Mouse (Mus musculus) spleen, embryonic (tissue): ENCODE measurements around the gene Rassf3.

ENCODE experiments used
- CTCF ChIA-PET: fragments of 350-600 bp; sonication (Branson Sonifier 250); formaldehyde crosslinking; loops from one replicate; lab custom pipeline; 2022; lab: Charles Lee

The Rassf3 gene

GRCm38 (mm10) chr10:121375649-121376493 is 100.3 kb downstream of the Rassf3 start:
- CTCF ChIA-PET = interaction anchor here (0.6 to 0.8 kb wide), 2 partner anchors 10 to 96 kb away, joined by 3 to 4 read pairs; no protein-coding TSS in a partner anchor

- CTCF ChIA-PET = no interaction called here
These were observed 101.2 kb downstream of the Rassf3 start for GRCm38 (mm10) chr10:121374693-121375620.

DNA sequence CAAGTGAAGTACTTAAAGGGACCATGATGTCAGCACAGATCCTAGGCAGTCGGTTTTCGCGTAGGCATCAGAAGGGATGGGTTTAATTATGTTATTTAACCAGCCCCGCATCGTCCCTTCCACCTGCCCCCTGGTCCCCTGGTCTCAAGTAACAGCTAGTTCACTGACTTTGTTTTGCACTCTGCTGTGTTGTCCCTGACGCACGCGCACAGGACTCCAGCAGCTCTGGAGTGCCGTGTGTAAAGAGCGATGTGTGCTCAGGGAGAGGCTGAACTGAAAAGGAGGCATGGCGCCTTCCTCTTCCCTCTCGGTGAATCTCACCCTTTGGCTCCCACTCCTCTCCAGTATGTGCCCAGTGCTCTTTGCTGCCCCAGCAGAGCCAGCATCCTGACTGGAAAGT is 102.1 kb downstream of the Rassf3 start:
- CTCF ChIA-PET = interaction anchor here (0.5 kb wide), 1 partner anchor 200 kb away, joined by 3 read pairs; no protein-coding TSS in a partner anchor

- CTCF ChIA-PET = no interaction called here
These were observed 105.4 kb downstream of the Rassf3 start for GRCm38 (mm10) chr10:121370777-121371176.

DNA sequence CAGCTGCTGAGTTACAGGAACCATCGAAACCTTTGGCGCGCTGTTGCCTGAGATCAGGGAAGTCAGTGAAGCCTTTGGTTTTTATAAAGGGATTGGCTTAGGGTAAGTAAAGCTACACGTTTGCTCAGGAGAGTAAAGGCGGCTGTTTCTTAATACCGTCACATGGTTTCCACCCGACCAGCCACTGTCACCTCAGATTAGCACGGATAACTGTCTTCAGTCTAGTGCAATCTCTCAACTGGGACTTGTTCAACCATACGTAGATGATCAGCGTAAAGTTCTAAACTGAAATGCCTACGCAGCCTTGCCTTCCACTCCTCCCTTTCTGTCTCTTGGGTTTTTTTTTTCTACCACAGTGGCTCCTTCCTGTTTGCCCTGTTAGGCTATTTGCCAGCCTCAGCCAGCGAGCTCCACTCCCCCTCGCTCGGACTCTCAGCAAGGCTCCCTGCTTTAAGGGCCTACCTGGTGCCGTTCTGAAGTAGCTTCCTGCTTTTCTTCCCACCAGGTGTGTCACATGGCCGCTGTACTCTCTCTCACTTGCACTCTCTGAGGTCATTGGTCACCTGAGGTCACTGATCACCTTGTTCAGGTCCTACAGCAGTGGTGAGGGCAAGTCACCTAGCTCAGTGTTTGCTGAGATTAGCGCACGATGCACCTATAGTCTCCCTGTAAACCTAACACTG is 107.2 kb downstream of the Rassf3 start:
- CTCF ChIA-PET = no interaction called here

DNA sequence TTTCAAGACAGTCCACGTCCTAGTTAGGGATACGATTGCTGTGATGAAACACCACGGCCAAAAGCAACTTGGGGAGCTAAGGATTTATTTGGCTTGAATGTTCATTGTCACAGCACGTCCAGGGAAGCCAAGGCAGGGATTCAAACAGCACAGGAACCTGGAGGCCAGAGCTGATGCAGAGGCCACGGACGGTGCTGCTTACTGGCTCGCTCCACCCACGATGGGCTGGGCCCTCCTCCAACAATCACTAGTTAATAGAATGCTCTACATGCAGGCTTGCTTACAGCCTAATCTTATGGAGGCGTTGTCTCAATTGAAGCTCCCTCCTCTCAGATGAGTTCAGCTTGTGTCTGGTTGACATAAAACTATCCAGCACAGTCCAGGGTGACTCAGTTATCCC is 108.4 kb downstream of the Rassf3 start:
- CTCF ChIA-PET = interaction anchor here (0.6 to 1.3 kb wide), 2 partner anchors 40 to 1382 kb away, joined by 4 to 5 read pairs; no protein-coding TSS in a partner anchor

DNA sequence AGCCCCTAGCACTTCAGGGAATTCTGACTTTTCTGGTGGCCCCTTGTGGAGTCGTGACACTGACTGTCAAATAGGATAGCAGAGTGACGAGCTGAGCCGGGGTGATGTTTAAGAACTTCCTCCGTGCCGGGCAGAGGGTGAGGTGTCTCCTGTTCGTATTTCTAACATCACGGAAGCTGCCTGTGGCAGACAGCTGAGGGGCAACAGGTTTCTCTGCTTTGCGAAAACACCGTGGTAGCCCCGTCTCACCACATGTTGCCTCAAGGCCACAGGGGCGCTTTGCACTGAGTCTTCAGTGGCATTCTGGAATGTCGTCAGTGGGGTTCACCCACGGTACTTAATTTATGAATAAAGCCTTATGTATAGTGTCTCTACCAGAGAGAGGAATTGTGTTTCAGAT is 108.9 kb downstream of the Rassf3 start:
- CTCF ChIA-PET = interaction anchor here (1.3 kb wide), 1 partner anchor 40 kb away, joined by 5 read pairs; no protein-coding TSS in a partner anchor

DNA sequence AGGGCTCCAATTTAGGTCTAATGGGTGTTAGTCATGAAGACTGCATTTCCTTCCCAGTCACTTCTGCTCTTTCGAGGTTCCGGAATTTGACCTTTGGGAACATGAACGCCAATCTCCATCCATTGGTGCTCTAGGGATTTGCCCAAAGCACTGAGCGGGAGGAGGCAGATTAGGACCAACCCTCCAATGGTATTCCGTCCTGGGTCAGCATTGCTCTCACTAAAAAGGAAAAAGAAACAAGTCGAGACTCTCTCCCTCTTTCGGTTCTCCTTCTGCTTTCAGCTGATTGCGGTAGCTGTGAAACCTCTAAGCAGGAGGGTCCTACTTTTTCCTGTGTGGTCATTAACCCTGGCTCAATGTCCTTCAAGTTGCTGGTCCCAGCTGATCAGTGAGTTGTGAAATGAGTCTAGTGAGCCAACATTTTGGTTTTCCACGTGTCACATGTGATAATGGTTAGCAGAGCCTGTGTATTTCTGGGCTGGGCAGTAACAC is 110.3 kb downstream of the Rassf3 start:
- CTCF ChIA-PET = interaction anchor here (0.7 to 1.0 kb wide), 2 partner anchors 10 to 150 kb away, joined by 3 to 9 read pairs; no protein-coding TSS in a partner anchor

DNA sequence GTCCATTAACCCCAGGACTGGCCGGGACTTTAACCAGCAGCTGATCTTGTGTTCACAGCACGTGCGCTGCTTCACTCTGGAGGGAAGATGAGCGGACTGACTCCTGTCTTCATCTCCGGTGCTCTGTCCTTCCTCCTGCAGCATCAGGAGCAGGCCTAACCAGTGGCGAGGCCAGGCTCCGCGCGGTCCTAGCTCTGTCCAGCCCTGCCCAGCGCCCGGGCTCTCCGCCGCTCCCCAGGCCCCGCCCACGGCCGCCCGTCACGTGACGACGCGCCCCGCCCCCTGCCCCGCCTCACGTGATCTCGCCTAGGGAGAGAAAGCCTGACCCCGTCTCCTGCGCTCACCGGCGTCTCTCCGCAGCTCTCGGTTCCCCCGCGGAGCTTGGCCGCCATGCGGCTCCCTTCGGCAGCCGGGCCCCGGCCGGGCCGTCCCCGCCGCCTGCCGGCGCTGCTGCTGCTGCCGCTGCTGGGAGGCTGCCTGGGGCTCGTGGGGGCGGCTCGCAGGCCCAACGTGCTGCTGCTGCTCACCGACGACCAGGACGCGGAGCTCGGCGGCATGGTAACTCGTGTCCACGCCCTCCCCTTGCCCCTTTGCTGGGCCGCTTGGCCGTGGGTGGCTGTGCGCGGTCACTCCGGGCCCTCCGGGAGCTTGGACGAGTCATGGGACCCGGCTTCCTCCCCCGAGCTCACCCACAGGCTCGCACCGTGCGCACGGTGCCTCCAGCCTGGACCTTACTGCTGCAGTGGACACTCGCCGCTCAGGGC is 111.2 kb downstream of the Rassf3 start, which contains the start of gene Gns:
Gene Gns (plus strand): TSS at position 290 of the 764 bp plus-strand sequence.
- CTCF ChIA-PET = interaction anchor here (1.0 kb wide), 1 partner anchor 11 kb away, joined by 3 read pairs; no protein-coding TSS in a partner anchor

- CTCF ChIA-PET = interaction anchor here (0.6 to 0.7 kb wide), 2 partner anchors 14 to 39 kb away, joined by 3 to 4 read pairs; no protein-coding TSS in a partner anchor
These were observed 111.8 kb downstream of the Rassf3 start for GRCm38 (mm10) chr10:121364306-121364705.

DNA sequence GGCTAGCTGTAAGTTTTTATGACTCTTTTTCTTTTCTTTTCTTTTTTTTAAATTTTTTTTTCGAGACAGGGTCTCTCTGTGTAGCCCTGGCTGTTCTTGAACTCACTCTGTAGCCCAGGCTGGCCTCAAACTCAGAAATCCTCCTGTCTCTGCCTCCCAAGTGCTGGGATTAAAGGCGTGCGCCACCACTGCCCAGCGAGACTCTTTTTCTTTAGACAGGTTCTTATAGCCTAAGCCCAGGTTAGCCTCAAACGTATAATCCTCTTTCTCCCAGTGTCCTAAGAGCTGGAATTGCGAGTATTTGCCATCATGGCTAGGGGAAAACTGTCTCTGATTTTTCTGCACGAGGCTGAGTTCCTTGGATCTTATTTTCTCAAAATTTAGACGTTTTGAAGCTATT is 112.9 kb downstream of the Rassf3 start:
- CTCF ChIA-PET = interaction anchor here (0.6 kb wide), 1 partner anchor 46 kb away, joined by 4 read pairs; no protein-coding TSS in a partner anchor

- CTCF ChIA-PET = no interaction called here
These were observed 115.8 kb downstream of the Rassf3 start for GRCm38 (mm10) chr10:121360358-121360757.
